Mouse (Mus musculus): ENCODE measurements around the gene Kif2c.

The Kif2c gene

GRCm38 (mm10) chr4:117181863-117182758 lies at the start of gene Kif2c:
Kif2c (minus strand) TSS chr4:117182639.
- DNase-seq (ENCODE audit: low spot score), result peak; percentile 96

- no peak for DNase-seq (ENCODE audit: low spot score)
Measured at GRCm38 (mm10) chr4:117231208-117231607, 48.8 kb upstream of the Kif2c start.

GRCm38 (mm10) chr4:117230331-117230730 lies 47.9 kb upstream of the Kif2c start:
- peak; percentile 36 for DNase-seq (ENCODE audit: low spot score)

GRCm38 (mm10) chr4:117229590-117229989 lies 47.2 kb upstream of the Kif2c start:
- DNase-seq (ENCODE audit: low spot score), result no peak

- DNase-seq (ENCODE audit: low spot score), result no peak
Measured at GRCm38 (mm10) chr4:117225250-117225649, 42.8 kb upstream of the Kif2c start.

- DNase-seq (ENCODE audit: low spot score), result no peak
Measured at GRCm38 (mm10) chr4:117224122-117224521, 41.7 kb upstream of the Kif2c start.

- no peak for DNase-seq (ENCODE audit: low spot score)
Measured at GRCm38 (mm10) chr4:117223001-117223400, 40.6 kb upstream of the Kif2c start.

- no peak for DNase-seq (ENCODE audit: low spot score)
Measured at GRCm38 (mm10) chr4:117221836-117222235, 39.4 kb upstream of the Kif2c start.

- DNase-seq (ENCODE audit: low spot score), result no peak
Measured at GRCm38 (mm10) chr4:117220741-117221515, 38.5 kb upstream of the Kif2c start.

- DNase-seq (ENCODE audit: low spot score), result peak; percentile 84
Measured at GRCm38 (mm10) chr4:117218517-117219219, 36.2 kb upstream of the Kif2c start.

- DNase-seq (ENCODE audit: low spot score), result no peak
Measured at GRCm38 (mm10) chr4:117217029-117217428, 34.6 kb upstream of the Kif2c start.

GRCm38 (mm10) chr4:117214250-117214649 lies 31.8 kb upstream of the Kif2c start:
- no peak for DNase-seq (ENCODE audit: low spot score)

- DNase-seq (ENCODE audit: low spot score), result peak; percentile 96
Measured at GRCm38 (mm10) chr4:117210147-117211074, 28.0 kb upstream of the Kif2c start.

GRCm38 (mm10) chr4:117209592-117209991 lies 27.2 kb upstream of the Kif2c start:
- DNase-seq (ENCODE audit: low spot score), result no peak

GRCm38 (mm10) chr4:117202992-117203354 lies 20.5 kb upstream of the Kif2c start:
- DNase-seq (ENCODE audit: low spot score), result no peak

- peak; percentile 94 for DNase-seq (ENCODE audit: low spot score)
Measured at GRCm38 (mm10) chr4:117202046-117202991, 19.9 kb upstream of the Kif2c start.

GRCm38 (mm10) chr4:117191804-117192203 lies 9.4 kb upstream of the Kif2c start:
- no peak for DNase-seq (ENCODE audit: low spot score)

GRCm38 (mm10) chr4:117190660-117191059 lies 8.2 kb upstream of the Kif2c start:
- DNase-seq (ENCODE audit: low spot score), result peak; percentile 10

GRCm38 (mm10) chr4:117189856-117190543 lies 7.6 kb upstream of the Kif2c start:
- peak; percentile 93 for DNase-seq (ENCODE audit: low spot score)
